14 mouse cellular contexts compared by ENCODE assay signal in the genomic region with DNA sequence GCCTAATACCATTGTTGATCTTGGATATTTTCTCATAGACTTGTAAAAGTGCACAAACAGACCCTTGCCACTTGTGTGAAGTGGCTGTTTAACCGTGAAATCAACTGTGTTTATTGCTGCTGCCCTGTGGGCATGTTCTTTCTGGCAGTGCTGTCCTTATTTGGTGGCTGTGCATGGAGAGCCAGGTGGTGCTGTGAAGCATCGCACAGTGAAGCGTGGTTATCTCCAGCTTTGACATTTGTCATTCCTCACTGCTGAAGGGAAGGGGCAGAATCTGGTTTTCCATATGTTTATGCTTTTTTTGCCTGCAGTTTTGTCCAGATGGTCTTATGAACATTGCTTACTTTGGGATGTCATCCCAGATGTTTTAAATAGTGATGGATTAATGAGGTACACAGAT. TPM values are rescaled to one million over a fixed set of nuclear protein-coding genes. Genes with fewer than 3 reads are reported as not detected.
DNase-seq lines count a peak whose midpoint lies in the region; ATAC-seq lines count a peak whose summit lies in the region.
"Had no signal": no experiment of that assay in that cellular context is flagged by ENCODE, and none has a peak within 500 bp of the region (broad histone marks: within the 10 kb centered on the region; RNA-seq: fewer than 3 reads in every experiment).

No protein-coding gene starts in this region.

- DNase-seq in cerebellum, postnatal 10 days, result peak; percentile 68 to 73
- DNase-seq in cerebellum, adult 8-10 months, result no peak
- DNase-seq in hindbrain, embryonic 10.5 days (ENCODE audit: low spot score), result no peak
- DNase-seq in layer of hippocampus, adult 18-20 months (ENCODE audit: low spot score in 2 of 2), result peak; percentile 49 to 77
- no peak for DNase-seq in frontal cortex, postnatal 14 days (ENCODE audit: low spot score in 2 of 2)
- DNase-seq in embryo, embryonic 9.5 days (ENCODE audit: extremely low spot score), result no peak
- DNase-seq: adrenal gland, postnatal 14 days; kidney, adult 2 months; kidney, postnatal 25 days; lung, embryonic 14.5 days; midbrain, embryonic 14.5 days; thymus, adult 18-20 months had no signal

- H3K9ac ChIP-seq in hindbrain, embryonic 15.5 days, result no peak overlapping the region
- no peak overlapping the region for H3K9ac ChIP-seq in neural tube, embryonic 15.5 days (replicated peaks)
- H3K9ac ChIP-seq: lung, embryonic 14.5 days had no signal

- H3K9me3 ChIP-seq in hindbrain, embryonic 15.5 days, result no peaks in the 10 kb centered on the region
- H3K9me3 ChIP-seq in hindbrain, embryonic 10.5 days, result no peaks in the 10 kb centered on the region; the same call in 1 of the 2 replicates
- no peaks in the 10 kb centered on the region for H3K9me3 ChIP-seq in neural tube, embryonic 15.5 days (replicated peaks)

- 30% methylated on average over 3 of the region's 3 CpGs for WGBS in hindbrain, embryonic 15.5 days
- 77% methylated on average over 3 of the region's 3 CpGs for WGBS in hindbrain, embryonic 10.5 days
- 30% methylated on average over 3 of the region's 3 CpGs for WGBS in neural tube, embryonic 15.5 days

- peak; percentile 76; the same call in 1 of the 2 replicates for ATAC-seq in hindbrain, embryonic 15.5 days (ENCODE audit: low FRiP score, low read depth)
- peak; percentile 55; the same call in 1 of the 2 replicates for ATAC-seq in neural tube, embryonic 15.5 days (ENCODE audit: low FRiP score)

- no peaks in the 10 kb centered on the region for H3K27me3 ChIP-seq in hindbrain, embryonic 15.5 days
- H3K27me3 ChIP-seq in hindbrain, embryonic 10.5 days (ENCODE audit: insufficient read depth, poor library complexity, severe bottlenecking), result no peaks in the 10 kb centered on the region
- H3K27me3 ChIP-seq in neural tube, embryonic 15.5 days (replicated peaks), result no peaks in the 10 kb centered on the region

- no peak overlapping the region for H3K4me2 ChIP-seq in hindbrain, embryonic 15.5 days
- no peak overlapping the region for H3K4me2 ChIP-seq in neural tube, embryonic 15.5 days
- H3K4me2 ChIP-seq: lung, embryonic 14.5 days had no signal

- no peak overlapping the region for H3K4me3 ChIP-seq in hindbrain, embryonic 15.5 days
- no peak overlapping the region for H3K4me3 ChIP-seq in hindbrain, embryonic 10.5 days
- no peak overlapping the region for H3K4me3 ChIP-seq in neural tube, embryonic 15.5 days (replicated peaks)

- no peak overlapping the region for H3K27ac ChIP-seq in hindbrain, embryonic 15.5 days (replicated peaks)
- no peak overlapping the region for H3K27ac ChIP-seq in hindbrain, embryonic 10.5 days
- no peak overlapping the region for H3K27ac ChIP-seq in neural tube, embryonic 15.5 days (replicated peaks)

- H3K4me1 ChIP-seq in hindbrain, embryonic 15.5 days (replicated peaks), result no peaks in the 10 kb centered on the region
- H3K4me1 ChIP-seq in hindbrain, embryonic 10.5 days (replicated peaks), result no peaks in the 10 kb centered on the region
- no peaks in the 10 kb centered on the region for H3K4me1 ChIP-seq in neural tube, embryonic 15.5 days

- peaks cover 12% of the 10 kb centered on the region for H3K36me3 ChIP-seq in hindbrain, embryonic 15.5 days
- H3K36me3 ChIP-seq in hindbrain, embryonic 10.5 days, result peaks cover 53% of the 10 kb centered on the region
- H3K36me3 ChIP-seq in neural tube, embryonic 15.5 days, result peaks cover 17% of the 10 kb centered on the region

RNA-seq across cellular contexts. Expression of a gene that starts 26.6 kb away (rescaled TPM):
- 24.9 and 25.5 TPM in 2 replicates for polyA plus RNA-seq in hindbrain, embryonic 15.5 days (2015; fragmentation: Nextera tagmentation; extraction: Ambion mirVana)
- 25.7 and 27.3 TPM in 2 replicates for polyA plus RNA-seq in hindbrain, embryonic 10.5 days (2016; fragmentation: Nextera tagmentation; extraction: Ambion mirVana)
- total RNA-seq in layer of hippocampus, adult 18-20 months (2021), result 10 to 100 TPM; 23.8 to 24.6 TPM
- polyA plus RNA-seq in neural tube, embryonic 15.5 days (2015; fragmentation: Nextera tagmentation; extraction: Ambion mirVana), result 23.8 and 24.5 TPM in 2 replicates

RNA-seq across cellular contexts. Expression of a gene that starts 26.7 kb away (rescaled TPM):
- polyA plus RNA-seq in hindbrain, embryonic 15.5 days (2015; fragmentation: Nextera tagmentation; extraction: Ambion mirVana), result 6.3 and 6.9 TPM in 2 replicates
- polyA plus RNA-seq in hindbrain, embryonic 10.5 days (2016; fragmentation: Nextera tagmentation; extraction: Ambion mirVana), result 9.3 and 9.4 TPM in 2 replicates
- 10 to 100 TPM; 50.6 to 57.0 TPM for total RNA-seq in layer of hippocampus, adult 18-20 months (2021)
- 6.3 and 6.4 TPM in 2 replicates for polyA plus RNA-seq in neural tube, embryonic 15.5 days (2015; fragmentation: Nextera tagmentation; extraction: Ambion mirVana)

RNA-seq across cellular contexts. Expression of a gene that starts 53.8 kb away (rescaled TPM):
- 154 and 171 TPM in 2 replicates for polyA plus RNA-seq in hindbrain, embryonic 15.5 days (2015; fragmentation: Nextera tagmentation; extraction: Ambion mirVana)
- polyA plus RNA-seq in hindbrain, embryonic 10.5 days (2016; fragmentation: Nextera tagmentation; extraction: Ambion mirVana), result 103 and 135 TPM in 2 replicates
- total RNA-seq in layer of hippocampus, adult 18-20 months (2021), result 100 to 1,000 TPM; 188 to 206 TPM
- 163 and 171 TPM in 2 replicates for polyA plus RNA-seq in neural tube, embryonic 15.5 days (2015; fragmentation: Nextera tagmentation; extraction: Ambion mirVana)

Comparison
In these comparisons a context has a peak if more than half of its experiments do, and no peak if none do; other contexts are left out.
1. DNase-seq: peak in cerebellum, postnatal 10 days (2 of 2) and layer of hippocampus, adult 18-20 months (2 of 2); none in cerebellum, adult 8-10 months (single experiment), hindbrain, embryonic 10.5 days (single experiment), frontal cortex, postnatal 14 days (0 of 2) and embryo, embryonic 9.5 days (single experiment).